In genomic region chr7:68412786-68413185, GRCm38 (mm10) we compare ENCODE assay signal across 25 mouse cellular contexts.
A peak's percentile ranks its signal among the peaks of the same experiment; 100 is the strongest.
DNase-seq lines count a peak whose midpoint lies in the region; ATAC-seq and TF ChIP-seq lines count a peak whose summit lies in the region.
"Had no signal": no experiment of that assay in that cellular context is flagged by ENCODE, and none has a peak within 500 bp of the region (broad histone marks: within the 10 kb centered on the region; RNA-seq: fewer than 3 reads in every experiment).

No protein-coding gene starts in this region.

- no peaks in the 10 kb centered on the region for H3K27me3 ChIP-seq in embryonic facial prominence, embryonic 14.5 days (replicated peaks; ENCODE audit: control insufficient read depth, insufficient read depth, low read length)
- no peaks in the 10 kb centered on the region; the same call in 1 of the 2 replicates for H3K27me3 ChIP-seq in embryonic facial prominence, embryonic 10.5 days (replicated peaks; ENCODE audit: low read depth, poor library complexity, severe bottlenecking)
- no peaks in the 10 kb centered on the region for H3K27me3 ChIP-seq in limb, embryonic 14.5 days (ENCODE audit: control insufficient read depth, insufficient read depth, low read length)
- H3K27me3 ChIP-seq in forebrain, embryonic 14.5 days (replicated peaks; ENCODE audit: control insufficient read depth, insufficient read depth, low read length) = no peaks in the 10 kb centered on the region
- H3K27me3 ChIP-seq: embryonic facial prominence, embryonic 12.5 days; forebrain, embryonic 12.5 days; forebrain, embryonic 15.5 days had no signal

- no peak overlapping the region for H3K4me3 ChIP-seq in embryonic facial prominence, embryonic 14.5 days (ENCODE audit: low read depth, low read length)
- H3K4me3 ChIP-seq in embryonic facial prominence, embryonic 10.5 days = no peak overlapping the region
- no peak overlapping the region for H3K4me3 ChIP-seq in limb, embryonic 14.5 days (replicated peaks; ENCODE audit: low read length)
- H3K4me3 ChIP-seq in forebrain, embryonic 14.5 days (ENCODE audit: low read depth, low read length) = no peak overlapping the region
- H3K4me3 ChIP-seq: embryonic facial prominence, embryonic 12.5 days; embryonic facial prominence, embryonic 15.5 days; erythroblast, embryonic 14.5 days; forebrain, embryonic 10.5 days; forebrain, embryonic 12.5 days; forebrain, embryonic 15.5 days had no signal

- no peak overlapping the region for H3K4me2 ChIP-seq in embryonic facial prominence, embryonic 14.5 days (ENCODE audit: low read depth, low read length)
- H3K4me2 ChIP-seq in limb, embryonic 14.5 days (replicated peaks; ENCODE audit: low read depth, low read length, severe bottlenecking) = no peak overlapping the region
- H3K4me2 ChIP-seq in forebrain, embryonic 14.5 days (ENCODE audit: low read length) = no peak overlapping the region
- H3K4me2 ChIP-seq: embryonic facial prominence, embryonic 12.5 days; embryonic facial prominence, embryonic 15.5 days; forebrain, embryonic 12.5 days; forebrain, embryonic 15.5 days had no signal

- H3K9ac ChIP-seq in embryonic facial prominence, embryonic 14.5 days (ENCODE audit: low read depth, low read length) = no peak overlapping the region
- no peak overlapping the region for H3K9ac ChIP-seq in limb, embryonic 14.5 days (ENCODE audit: low read depth, low read length, severe bottlenecking)
- H3K9ac ChIP-seq in forebrain, embryonic 14.5 days (ENCODE audit: low read length) = no peak overlapping the region
- H3K9ac ChIP-seq: embryonic facial prominence, embryonic 12.5 days; embryonic facial prominence, embryonic 15.5 days; forebrain, embryonic 12.5 days; forebrain, embryonic 15.5 days; forebrain, postnatal 0 days had no signal

- WGBS in embryonic facial prominence, embryonic 14.5 days = 52% methylated on average over 1 of the region's 1 CpGs
- 77% methylated on average over 1 of the region's 1 CpGs for WGBS in embryonic facial prominence, embryonic 10.5 days
- WGBS in limb, embryonic 14.5 days = 49% methylated on average over 1 of the region's 1 CpGs
- 69% methylated on average over 1 of the region's 1 CpGs for WGBS in forebrain, embryonic 14.5 days

- no peak overlapping the region for H3K27ac ChIP-seq in embryonic facial prominence, embryonic 14.5 days (replicated peaks; ENCODE audit: low read depth, low read length)
- no peak overlapping the region for H3K27ac ChIP-seq in embryonic facial prominence, embryonic 10.5 days (replicated peaks)
- no peak overlapping the region for H3K27ac ChIP-seq in limb, embryonic 14.5 days (replicated peaks; ENCODE audit: low read depth, low read length)
- no peak overlapping the region for H3K27ac ChIP-seq in forebrain, embryonic 14.5 days (ENCODE audit: low read depth, low read length)
- H3K27ac ChIP-seq: embryonic facial prominence, embryonic 12.5 days; embryonic facial prominence, embryonic 15.5 days; forebrain, embryonic 10.5 days; forebrain, embryonic 12.5 days; forebrain, embryonic 15.5 days had no signal

- no peaks in the 10 kb centered on the region for H3K4me1 ChIP-seq in embryonic facial prominence, embryonic 14.5 days (ENCODE audit: control insufficient read depth, insufficient read depth, low read length)
- H3K4me1 ChIP-seq in embryonic facial prominence, embryonic 10.5 days = peaks cover 12% of the 10 kb centered on the region; the same call in 1 of the 2 replicates
- peaks cover 10% of the 10 kb centered on the region for H3K4me1 ChIP-seq in limb, embryonic 14.5 days (ENCODE audit: control insufficient read depth, insufficient read depth, low read length)
- no peaks in the 10 kb centered on the region for H3K4me1 ChIP-seq in forebrain, embryonic 14.5 days (ENCODE audit: control insufficient read depth, insufficient read depth, low read length)
- H3K4me1 ChIP-seq: embryonic facial prominence, embryonic 12.5 days; forebrain, embryonic 12.5 days had no signal

- no peak for TF ChIP-seq POLR2A in limb, embryonic 14.5 days (IDR thresholded peaks at IDR 0.05; ENCODE audit: borderline replicate concordance, extremely low read depth, insufficient read depth, insufficient read length)

- ATAC-seq in embryonic facial prominence, embryonic 14.5 days (ENCODE audit: low read depth) = peak; percentile 71
- ATAC-seq in limb, embryonic 14.5 days (ENCODE audit: low FRiP score, low read depth) = peak; percentile 73
- ATAC-seq in forebrain, embryonic 14.5 days = no peak
- ATAC-seq: CD4-positive, CD25-positive, alpha-beta regulatory T cell, adult 4 months; forebrain, embryonic 15.5 days; forebrain, postnatal 0 days had no signal

- H3K9me3 ChIP-seq in embryonic facial prominence, embryonic 14.5 days (ENCODE audit: control insufficient read depth, low read length) = no peaks in the 10 kb centered on the region
- no peaks in the 10 kb centered on the region for H3K9me3 ChIP-seq in embryonic facial prominence, embryonic 10.5 days
- H3K9me3 ChIP-seq in limb, embryonic 14.5 days (ENCODE audit: control insufficient read depth, low read length) = no peaks in the 10 kb centered on the region
- no peaks in the 10 kb centered on the region for H3K9me3 ChIP-seq in forebrain, embryonic 14.5 days (replicated peaks; ENCODE audit: control insufficient read depth, low read length)
- H3K9me3 ChIP-seq: embryonic facial prominence, embryonic 12.5 days; embryonic facial prominence, embryonic 15.5 days; forebrain, embryonic 10.5 days; forebrain, embryonic 12.5 days; forebrain, embryonic 15.5 days had no signal

- H3K36me3 ChIP-seq in embryonic facial prominence, embryonic 14.5 days (ENCODE audit: control insufficient read depth, insufficient read depth, low read length) = no peaks in the 10 kb centered on the region
- no peaks in the 10 kb centered on the region for H3K36me3 ChIP-seq in embryonic facial prominence, embryonic 10.5 days (replicated peaks)
- no peaks in the 10 kb centered on the region for H3K36me3 ChIP-seq in limb, embryonic 14.5 days (ENCODE audit: control insufficient read depth, insufficient read depth, low read length)
- no peaks in the 10 kb centered on the region for H3K36me3 ChIP-seq in forebrain, embryonic 14.5 days (ENCODE audit: control insufficient read depth, insufficient read depth, low read length)
- H3K36me3 ChIP-seq: embryonic facial prominence, embryonic 12.5 days; embryonic facial prominence, embryonic 15.5 days; forebrain, embryonic 10.5 days; forebrain, embryonic 12.5 days; forebrain, embryonic 15.5 days; G1E had no signal

- peak; percentile 41 for DNase-seq in embryonic facial prominence, embryonic 14.5 days (ENCODE audit: low spot score)
- no peak for DNase-seq in embryonic facial prominence, embryonic 10.5 days (ENCODE audit: low spot score)
- peak; percentile 33 for DNase-seq in Muller cell, postnatal 12 days (ENCODE audit: inconsistent ontology term)
- DNase-seq in limb, embryonic 14.5 days (ENCODE audit: low spot score) = peak; percentile 9
- no peak for DNase-seq in forebrain, embryonic 14.5 days (ENCODE audit: low spot score)
- DNase-seq: adrenal gland, adult 2 months; adrenal gland, postnatal 10 days; adrenal gland, postnatal 25 days; B cell, adult 2 months; cerebellum, adult 11 months; cerebellum, adult 18-20 months; cerebellum, adult 8-10 months; cerebellum, adult 9-11 months; cerebellum, postnatal 14 days; cerebellum, postnatal 36 days; embryo, embryonic 11 days; forebrain, postnatal 0 days had no signal

Comparison
In these comparisons a context has a peak if more than half of its experiments do, and no peak if none do; other contexts are left out.
1. DNase-seq: peak in embryonic facial prominence, embryonic 14.5 days (single experiment), Muller cell, postnatal 12 days (single experiment) and limb, embryonic 14.5 days (single experiment); none in embryonic facial prominence, embryonic 10.5 days (single experiment) and forebrain, embryonic 14.5 days (single experiment).